Mouse (Mus musculus): ENCODE measurements around the gene Phb. TPM values are rescaled to one million over a fixed set of nuclear protein-coding genes. Genes with fewer than 3 reads are reported as not detected.

Gene Phb
- total and polyA plus RNA-seq, 2 experiments = 137 to 189 TPM

- DNase-seq (ENCODE audit: extremely low read depth, low read depth, low spot score) = no peak
- no peak overlapping the region for H3K9ac ChIP-seq (ENCODE audit: low read depth, low read length)
- H3K36me3 ChIP-seq (ENCODE audit: control insufficient read depth, insufficient read depth, low read length) = no peaks in the 10 kb centered on the region
- TF ChIP-seq CTCF (IDR thresholded peaks at IDR 0.05; ENCODE audit: low read depth, low read length) (no peak), POLR2A (IDR thresholded peaks at IDR 0.05; ENCODE audit: extremely low read depth, insufficient read depth, low read length) (no peak)
- H3K4me1 ChIP-seq (ENCODE audit: control insufficient read depth, insufficient read depth, low read length) = no peaks in the 10 kb centered on the region
- no peak overlapping the region for H3K27ac ChIP-seq (replicated peaks; ENCODE audit: insufficient read depth, low read depth, low read length)
- no peaks in the 10 kb centered on the region for H3K79me2 ChIP-seq (ENCODE audit: control insufficient read depth, insufficient read depth, low read length)
- no peak overlapping the region for H3K4me3 ChIP-seq (ENCODE audit: insufficient read depth, low read depth, low read length)
- H3K27me3 ChIP-seq (ENCODE audit: control insufficient read depth, insufficient read depth, low read length) = 0 out of 2 replicates have a peak, but pooled peaks cover 5% of the 10 kb centered on the region
- WGBS = 21% methylated on average over 2 of the region's 2 CpGs
Measured at GRCm38 (mm10) chr11:95635030-95635429, 31.7 kb upstream of the Phb start.

GRCm38 (mm10) chr11:95640751-95641150 lies 26.0 kb upstream of the Phb start:
- Histone ChIP-seq H3K4me3 (ENCODE audit: insufficient read depth, low read depth, low read length) (no peak overlapping the region), H3K27ac (replicated peaks; ENCODE audit: insufficient read depth, low read depth, low read length) (no peak overlapping the region), H3K9ac (ENCODE audit: low read depth, low read length) (no peak overlapping the region), H3K79me2 (ENCODE audit: control insufficient read depth, insufficient read depth, low read length) (no peaks in the 10 kb centered on the region), H3K27me3 (ENCODE audit: control insufficient read depth, insufficient read depth, low read length) (peaks cover 10% of the 10 kb centered on the region), H3K4me1 (ENCODE audit: control insufficient read depth, insufficient read depth, low read length) (no peaks in the 10 kb centered on the region), H3K36me3 (ENCODE audit: control insufficient read depth, insufficient read depth, low read length) (no peaks in the 10 kb centered on the region)
- 53% methylated on average over 2 of the region's 2 CpGs for WGBS
- no peak for TF ChIP-seq CTCF (IDR thresholded peaks at IDR 0.05; ENCODE audit: low read depth, low read length)
- TF ChIP-seq POLR2A (IDR thresholded peaks at IDR 0.05; ENCODE audit: extremely low read depth, insufficient read depth, low read length) = no peak
- no peak for DNase-seq (ENCODE audit: extremely low read depth, low read depth, low spot score)

- TF ChIP-seq POLR2A (IDR thresholded peaks at IDR 0.05; ENCODE audit: extremely low read depth, insufficient read depth, low read length) (no peak), CTCF (IDR thresholded peaks at IDR 0.05; ENCODE audit: low read depth, low read length) (no peak)
- no peak overlapping the region for H3K4me3 ChIP-seq (ENCODE audit: insufficient read depth, low read depth, low read length)
- no peaks in the 10 kb centered on the region for H3K4me1 ChIP-seq (ENCODE audit: control insufficient read depth, insufficient read depth, low read length)
- no peaks in the 10 kb centered on the region for H3K36me3 ChIP-seq (ENCODE audit: control insufficient read depth, insufficient read depth, low read length)
- no peak for DNase-seq (ENCODE audit: extremely low read depth, low read depth, low spot score)
- WGBS = 38% methylated on average over 11 of the region's 12 CpGs
- no peak overlapping the region for H3K27ac ChIP-seq (replicated peaks; ENCODE audit: insufficient read depth, low read depth, low read length)
- peaks cover 10% of the 10 kb centered on the region for H3K27me3 ChIP-seq (ENCODE audit: control insufficient read depth, insufficient read depth, low read length)
- H3K79me2 ChIP-seq (ENCODE audit: control insufficient read depth, insufficient read depth, low read length) = no peaks in the 10 kb centered on the region
- H3K9ac ChIP-seq (ENCODE audit: low read depth, low read length) = no peak overlapping the region
Measured at GRCm38 (mm10) chr11:95642534-95643280, 24.1 kb upstream of the Phb start.

GRCm38 (mm10) chr11:95643856-95644255 lies 22.9 kb upstream of the Phb start:
- H3K79me2 ChIP-seq (ENCODE audit: control insufficient read depth, insufficient read depth, low read length) = no peaks in the 10 kb centered on the region
- DNase-seq (ENCODE audit: extremely low read depth, low read depth, low spot score) = no peak
- WGBS = 56% methylated on average over 5 of the region's 5 CpGs
- TF ChIP-seq POLR2A (IDR thresholded peaks at IDR 0.05; ENCODE audit: extremely low read depth, insufficient read depth, low read length) (no peak), CTCF (IDR thresholded peaks at IDR 0.05; ENCODE audit: low read depth, low read length) (no peak)
- no peak overlapping the region for H3K27ac ChIP-seq (replicated peaks; ENCODE audit: insufficient read depth, low read depth, low read length)
- no peaks in the 10 kb centered on the region for H3K36me3 ChIP-seq (ENCODE audit: control insufficient read depth, insufficient read depth, low read length)
- H3K4me3 ChIP-seq (ENCODE audit: insufficient read depth, low read depth, low read length) = no peak overlapping the region
- no peaks in the 10 kb centered on the region for H3K4me1 ChIP-seq (ENCODE audit: control insufficient read depth, insufficient read depth, low read length)
- H3K9ac ChIP-seq (ENCODE audit: low read depth, low read length) = no peak overlapping the region
- H3K27me3 ChIP-seq (ENCODE audit: control insufficient read depth, insufficient read depth, low read length) = peaks cover 7% of the 10 kb centered on the region

- 76% methylated on average over 7 of the region's 7 CpGs for WGBS
Measured at GRCm38 (mm10) chr11:95644381-95644780, 22.4 kb upstream of the Phb start.

More at GRCm38 (mm10) chr11:95644381-95644780, 22.4 kb upstream of the Phb start:
- no peak overlapping the region for H3K4me3 ChIP-seq (ENCODE audit: insufficient read depth, low read depth, low read length)
- H3K9ac ChIP-seq (ENCODE audit: low read depth, low read length) = no peak overlapping the region
- no peak for DNase-seq (ENCODE audit: extremely low read depth, low read depth, low spot score)
- H3K79me2 ChIP-seq (ENCODE audit: control insufficient read depth, insufficient read depth, low read length) = no peaks in the 10 kb centered on the region
- peaks cover 5% of the 10 kb centered on the region for H3K27me3 ChIP-seq (ENCODE audit: control insufficient read depth, insufficient read depth, low read length)
- no peak for TF ChIP-seq POLR2A (IDR thresholded peaks at IDR 0.05; ENCODE audit: extremely low read depth, insufficient read depth, low read length)
- TF ChIP-seq CTCF (IDR thresholded peaks at IDR 0.05; ENCODE audit: low read depth, low read length) = no peak
- H3K4me1 ChIP-seq (ENCODE audit: control insufficient read depth, insufficient read depth, low read length) = no peaks in the 10 kb centered on the region
- H3K36me3 ChIP-seq (ENCODE audit: control insufficient read depth, insufficient read depth, low read length) = no peaks in the 10 kb centered on the region
- H3K27ac ChIP-seq (replicated peaks; ENCODE audit: insufficient read depth, low read depth, low read length) = no peak overlapping the region

Data from liver, adult 2 months (tissue).